Mouse (Mus musculus) forebrain, embryonic 13.5 days (tissue): Measurements from ENCODE around the gene Slc35a2. TPM values are rescaled to one million over a fixed set of nuclear protein-coding genes. Genes with fewer than 3 reads are reported as not detected.

Source experiments
- polyA plus RNA-seq: library from polyadenylated mRNA; unstranded; fragments of >200 nt; fragmentation: Nextera tagmentation; extraction: Ambion mirVana; gene quantifications from 2 replicates; pipeline ENCODE4 v1.2.1, GENCODE M21; 2015

The Slc35a2 gene
- polyA plus RNA-seq, 1 experiment from 2014 or later: 29.7 TPM

Other genes with a start within 250 kb of the Slc35a2 start
- 62.0 and 66.7 TPM in 2 replicates for gene Syp, start 245.6 kb upstream of the Slc35a2 start, polyA plus RNA-seq
- 1.3 and 2.3 TPM in 2 replicates for gene Prickle3, start 226.8 kb upstream of the Slc35a2 start, polyA plus RNA-seq
- 45.7 and 50.5 TPM in 2 replicates for gene Plp2, start 212.6 kb upstream of the Slc35a2 start, polyA plus RNA-seq
- gene Magix, start 202.8 kb upstream of the Slc35a2 start, polyA plus RNA-seq: 0.06 and 0.09 TPM in 2 replicates
- 44.1 and 47.7 TPM in 2 replicates for gene Gpkow, start 186.9 kb upstream of the Slc35a2 start, polyA plus RNA-seq
- 29.0 and 33.6 TPM in 2 replicates for gene Wdr45, start 169.7 kb upstream of the Slc35a2 start, polyA plus RNA-seq
- 0.53 and 0.67 TPM in 2 replicates for gene Gm45208, start 161.8 kb upstream of the Slc35a2 start, polyA plus RNA-seq
- gene Praf2, start 155.6 kb upstream of the Slc35a2 start, polyA plus RNA-seq: 91.9 and 93.3 TPM in 2 replicates
- gene Ccdc120, start 133.1 kb upstream of the Slc35a2 start, polyA plus RNA-seq: 30.4 and 33.8 TPM in 2 replicates
- 20.0 and 23.8 TPM in 2 replicates for gene Tfe3, start 121.5 kb upstream of the Slc35a2 start, polyA plus RNA-seq
- 71.6 and 82.6 TPM in 2 replicates for gene Gripap1, start 94.3 kb upstream of the Slc35a2 start, polyA plus RNA-seq
- 1.1 and 1.4 TPM in 2 replicates for gene Kcnd1, start 61.7 kb upstream of the Slc35a2 start, polyA plus RNA-seq
- 43.9 and 44.9 TPM in 2 replicates for gene Otud5, start 42.7 kb upstream of the Slc35a2 start, polyA plus RNA-seq
- 13.0 and 13.3 TPM in 2 replicates for gene Pim2, start 5.8 kb upstream of the Slc35a2 start, polyA plus RNA-seq
- gene Pqbp1, start 15.2 kb downstream of the Slc35a2 start, polyA plus RNA-seq: 202 and 206 TPM in 2 replicates
- gene Timm17b, start 15.3 kb downstream of the Slc35a2 start, polyA plus RNA-seq: 168 and 193 TPM in 2 replicates
- gene Gm10491, start 23.8 kb downstream of the Slc35a2 start, polyA plus RNA-seq: not detected in 2 replicates
- gene Gm10490, start 25.5 kb downstream of the Slc35a2 start, polyA plus RNA-seq: not detected in 2 replicates
- 82.1 and 83.8 TPM in 2 replicates for gene Pcsk1n, start 35.8 kb downstream of the Slc35a2 start, polyA plus RNA-seq
- gene Eras, start 44.6 kb downstream of the Slc35a2 start, polyA plus RNA-seq: not detected in 2 replicates
- gene Hdac6, start 63.9 kb downstream of the Slc35a2 start, polyA plus RNA-seq: 53.5 and 64.8 TPM in 2 replicates
- 0.26 and 0.39 TPM in 2 replicates for gene Gata1, start 94.0 kb downstream of the Slc35a2 start, polyA plus RNA-seq
- not detected in 2 replicates for gene Glod5, start 134.5 kb downstream of the Slc35a2 start, polyA plus RNA-seq
- gene Suv39h1, start 190.7 kb downstream of the Slc35a2 start, polyA plus RNA-seq: 62.3 and 72.1 TPM in 2 replicates
- 0.10 TPM in 1 of 2 replicates, not detected in the other for gene Was, start 206.5 kb downstream of the Slc35a2 start, polyA plus RNA-seq
- gene Wdr13, start 248.9 kb downstream of the Slc35a2 start, polyA plus RNA-seq: 36.2 and 43.6 TPM in 2 replicates